Mouse (Mus musculus) retina, embryonic 14.5 days (tissue): ENCODE measurements around the gene Cwc27.
A peak's percentile ranks its signal among the peaks of the same experiment; 100 is the strongest.

ENCODE experiments used
- DNase-seq: peaks from one replicate; pipeline ENCODE4 v3.0.0-alpha.2; 2015; ENCODE audit warnings: low spot score

Cwc27 gene

GRCm38 (mm10) chr13:104779104-104779670 lies 37.8 kb downstream of the Cwc27 start:
- no peak for DNase-seq

GRCm38 (mm10) chr13:104763193-104763592 lies 53.7 kb downstream of the Cwc27 start:
- no peak for DNase-seq

DNA sequence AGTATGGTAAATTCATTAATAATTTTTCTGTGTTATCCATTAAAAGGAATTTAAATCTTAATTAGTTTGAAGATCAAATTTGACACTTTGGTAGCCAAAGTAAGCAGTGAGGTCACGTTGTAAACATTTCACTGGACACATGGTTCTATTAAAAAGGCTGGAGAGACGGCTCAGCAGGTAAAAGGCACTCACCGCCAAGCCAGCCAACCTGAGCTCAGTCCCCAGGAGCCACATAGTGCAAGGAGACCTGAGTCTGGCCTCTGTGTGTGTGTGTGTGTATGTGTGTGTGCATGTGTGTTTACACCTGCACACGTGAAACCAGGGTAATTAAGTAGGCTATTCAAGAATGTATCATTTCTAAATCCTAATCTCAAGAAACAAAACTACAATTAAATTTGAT lies 54.5 kb downstream of the Cwc27 start:
- DNase-seq: no peak

- DNase-seq: no peak
Measured at GRCm38 (mm10) chr13:104759381-104759780, 57.6 kb downstream of the Cwc27 start.

- DNase-seq: no peak
Measured at GRCm38 (mm10) chr13:104747032-104747431, 69.9 kb downstream of the Cwc27 start.

GRCm38 (mm10) chr13:104742866-104743265 lies 74.1 kb downstream of the Cwc27 start:
- no peak for DNase-seq

- DNase-seq: no peak
Measured at GRCm38 (mm10) chr13:104729261-104730046, 87.5 kb downstream of the Cwc27 start.

DNA sequence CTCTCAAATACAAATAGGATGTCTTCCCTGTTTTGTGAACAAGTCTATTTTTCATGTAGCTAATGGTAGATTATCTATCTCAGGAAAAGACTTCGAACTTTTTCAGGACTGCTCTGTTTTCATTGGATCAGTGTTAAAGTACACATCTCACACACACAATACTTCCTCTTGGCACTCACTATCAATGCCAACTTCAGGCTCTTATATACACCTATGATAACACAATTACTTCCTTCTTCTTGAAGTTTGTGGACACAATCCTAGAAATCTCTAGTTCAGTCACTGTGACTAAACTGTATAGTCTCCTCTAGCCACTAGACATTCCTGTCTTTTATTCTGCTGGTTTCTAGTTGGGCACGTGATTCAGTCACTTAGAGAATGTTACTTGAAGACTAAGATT lies 89.3 kb downstream of the Cwc27 start:
- no peak for DNase-seq

DNA sequence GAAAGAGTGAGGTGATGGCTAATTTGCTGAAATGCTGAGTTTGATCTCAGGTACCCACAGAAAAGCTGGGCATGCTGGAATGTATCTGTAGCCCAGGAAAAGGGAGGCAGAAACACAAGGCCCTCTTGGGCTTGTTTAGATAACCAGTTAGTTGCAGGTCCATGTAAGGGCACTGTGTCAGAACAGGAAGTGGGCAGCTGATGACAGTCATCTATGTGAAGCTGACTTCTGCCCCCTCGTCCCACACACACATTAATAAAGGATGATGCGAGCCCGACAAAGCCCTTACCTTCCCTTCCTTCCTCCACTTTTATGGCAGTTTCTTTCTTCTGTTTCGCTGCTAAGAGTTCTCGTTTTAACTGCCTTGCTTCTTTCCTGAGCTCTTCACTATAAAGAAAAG lies 96.8 kb downstream of the Cwc27 start:
- DNase-seq: no peak

DNA sequence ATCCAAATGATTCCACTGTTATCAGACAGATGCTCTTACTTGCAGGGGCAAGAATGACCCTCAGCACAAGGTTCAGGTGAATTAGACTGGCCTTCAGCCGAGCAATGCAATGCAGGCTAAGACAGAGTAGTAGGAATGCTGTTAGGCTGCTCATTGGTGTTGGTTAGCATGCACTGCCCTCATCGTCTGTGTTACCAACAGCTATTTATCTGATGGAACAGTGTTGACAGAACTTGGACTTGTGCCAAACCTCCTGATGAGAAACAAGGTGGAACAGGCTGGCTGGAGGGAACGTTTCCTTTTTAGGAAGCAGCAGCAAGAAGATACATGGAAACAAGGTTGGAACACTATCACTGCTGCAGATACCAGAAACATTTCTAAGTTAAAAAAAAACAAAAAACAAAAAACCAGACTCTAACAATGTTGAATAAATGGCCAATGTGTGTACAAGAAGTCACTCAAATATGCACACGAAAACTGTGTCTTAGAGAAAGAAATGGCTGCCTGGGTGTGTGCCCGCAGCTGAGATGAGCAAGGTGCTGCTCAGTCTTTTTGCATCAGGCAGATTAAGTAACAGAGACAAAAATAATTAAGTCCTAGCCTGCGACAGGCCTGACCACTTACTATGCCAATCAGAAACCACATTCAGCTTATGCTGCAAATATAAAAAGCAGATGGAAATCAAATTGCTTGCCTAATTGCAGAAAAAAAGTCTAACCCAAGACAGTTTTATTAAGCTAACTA lies 122.2 kb downstream of the Cwc27 start:
- DNase-seq: peak; percentile 50

DNA sequence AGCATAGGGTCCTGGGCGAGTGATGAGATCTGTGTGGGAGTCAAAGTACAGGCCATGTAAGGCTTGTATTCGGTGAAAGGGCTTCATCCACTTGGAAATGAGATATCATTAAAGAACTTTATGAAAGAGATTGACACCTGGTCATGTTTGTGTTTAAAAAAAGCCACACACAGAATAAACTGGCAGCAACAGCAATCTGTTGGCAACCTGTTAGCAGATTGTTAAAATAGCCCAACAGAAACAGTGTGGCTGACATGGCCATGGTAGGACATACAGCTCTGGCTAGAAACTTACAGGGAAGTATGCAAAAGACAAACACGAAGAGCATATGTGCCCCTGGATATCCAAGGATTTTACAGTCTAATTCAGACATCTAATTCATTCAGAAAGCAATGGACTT lies 124.2 kb downstream of the Cwc27 start:
- DNase-seq: no peak

DNA sequence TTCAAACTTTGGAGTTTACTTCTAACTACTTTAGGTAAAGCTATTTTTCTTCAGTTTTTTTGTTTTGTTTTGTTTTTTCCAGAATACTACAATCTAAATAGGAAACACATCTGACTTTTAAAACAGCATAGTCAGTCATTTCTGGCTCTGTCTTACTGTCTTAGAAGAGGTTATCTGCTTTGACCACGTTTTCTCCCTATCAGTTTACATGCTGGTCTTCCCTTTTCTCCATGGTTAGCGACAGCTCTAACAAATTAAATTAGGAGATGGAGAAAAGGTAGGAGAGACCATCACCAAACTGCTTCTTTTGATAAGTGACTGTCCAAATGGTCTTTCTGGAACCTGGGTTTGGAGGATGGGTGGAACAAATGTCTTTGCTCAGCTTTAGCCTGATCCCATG lies 131.4 kb downstream of the Cwc27 start:
- DNase-seq: no peak

DNA sequence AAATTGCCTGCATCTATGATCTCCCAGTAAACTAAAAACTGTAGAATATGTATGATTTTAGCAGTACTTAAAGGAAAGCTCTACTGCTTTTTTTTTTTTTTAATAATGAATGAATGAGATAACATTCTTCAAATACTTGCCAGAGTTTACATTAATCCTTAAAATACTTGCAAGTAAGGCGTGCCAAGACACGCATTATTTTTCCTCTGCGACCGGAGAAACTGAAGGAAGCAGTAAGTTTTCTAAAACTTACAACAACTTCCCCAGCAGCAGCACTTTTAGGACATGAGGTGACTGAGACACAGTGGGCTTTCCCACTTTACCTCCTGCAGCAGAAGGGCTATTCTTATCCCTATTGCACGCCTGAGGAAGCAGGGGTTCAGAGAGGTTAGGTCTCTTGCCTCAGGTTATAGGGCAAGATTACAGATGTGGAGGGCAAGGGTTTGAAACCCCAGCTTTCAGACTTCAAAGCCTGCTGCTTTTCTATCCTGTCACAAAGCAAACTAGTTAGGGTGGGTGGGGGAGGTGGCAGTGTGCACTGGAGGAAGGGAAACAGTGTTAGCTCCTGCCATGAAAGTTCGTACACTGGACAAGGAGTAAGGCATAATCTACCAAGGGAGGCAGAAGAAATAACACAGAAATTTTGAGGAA lies 132.5 kb downstream of the Cwc27 start:
- no peak for DNase-seq

- peak; percentile 44 for DNase-seq
Measured at GRCm38 (mm10) chr13:104681212-104681611, 135.7 kb downstream of the Cwc27 start.

GRCm38 (mm10) chr13:104661188-104661587 lies 155.8 kb downstream of the Cwc27 start:
- DNase-seq: no peak

DNA sequence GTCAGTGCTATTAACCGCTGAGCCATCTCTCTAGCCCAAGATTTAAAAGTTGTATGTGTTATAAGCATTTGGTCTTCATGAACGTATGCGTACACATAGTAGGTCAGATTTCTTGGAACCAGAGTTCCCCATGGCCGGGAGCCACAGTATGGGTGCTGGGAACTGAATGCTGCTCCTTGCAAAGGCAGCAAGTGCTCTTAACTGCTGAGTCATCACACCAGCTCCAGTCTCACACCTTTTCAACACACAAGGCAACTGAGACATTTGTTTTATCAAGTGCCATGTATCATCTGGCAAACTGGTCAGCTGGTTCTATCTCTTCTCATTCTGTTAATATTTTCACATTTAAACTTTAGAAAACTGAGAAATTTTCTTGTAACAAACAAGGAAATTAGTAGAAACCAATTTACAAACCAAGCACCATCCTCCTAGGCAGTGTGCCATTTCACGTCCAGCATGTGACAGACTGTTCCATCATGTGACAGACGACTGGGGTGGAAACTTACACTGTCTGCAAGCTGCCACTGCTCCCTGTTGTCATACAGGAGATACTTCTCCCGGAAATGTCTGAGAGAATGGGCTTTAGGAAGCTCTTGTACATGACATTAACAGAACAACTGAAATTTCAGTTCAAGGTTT lies 156.8 kb downstream of the Cwc27 start:
- no peak for DNase-seq

- no peak for DNase-seq
Measured at GRCm38 (mm10) chr13:104656666-104657272, 160.2 kb downstream of the Cwc27 start.

DNA sequence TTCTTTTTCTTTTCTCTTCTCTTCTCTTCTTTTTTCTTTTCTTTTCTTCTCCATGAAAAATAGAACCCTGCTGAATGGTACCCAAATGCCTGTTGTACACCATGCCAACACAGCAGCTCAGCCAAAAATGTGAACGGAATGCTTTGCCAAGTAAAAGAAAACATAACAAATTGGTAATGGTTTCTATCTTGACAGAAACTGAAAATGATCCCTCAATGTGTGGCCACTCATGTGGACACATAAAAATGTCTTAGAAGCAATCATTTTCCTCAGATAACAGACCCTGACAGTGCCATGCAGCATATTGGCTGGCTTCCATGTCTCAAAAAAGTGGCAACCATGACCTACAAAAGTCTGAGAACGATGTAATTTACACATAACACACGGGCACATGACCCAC lies 161.8 kb downstream of the Cwc27 start:
- no peak for DNase-seq

- no peak for DNase-seq
Measured at GRCm38 (mm10) chr13:104651763-104652162, 165.2 kb downstream of the Cwc27 start.

- DNase-seq: no peak
Measured at GRCm38 (mm10) chr13:104650654-104651053, 166.3 kb downstream of the Cwc27 start.

- DNase-seq: no peak
Measured at GRCm38 (mm10) chr13:104650145-104650544, 166.8 kb downstream of the Cwc27 start.
